Mouse (Mus musculus): ENCODE results near the gene Vmn1r60.
"Not testable (repeated sequence)": the region's sequence is repeated elsewhere in the genome, so short reads cannot be mapped to it uniquely, and the experiment has no call there.

Gene Vmn1r60

DNA sequence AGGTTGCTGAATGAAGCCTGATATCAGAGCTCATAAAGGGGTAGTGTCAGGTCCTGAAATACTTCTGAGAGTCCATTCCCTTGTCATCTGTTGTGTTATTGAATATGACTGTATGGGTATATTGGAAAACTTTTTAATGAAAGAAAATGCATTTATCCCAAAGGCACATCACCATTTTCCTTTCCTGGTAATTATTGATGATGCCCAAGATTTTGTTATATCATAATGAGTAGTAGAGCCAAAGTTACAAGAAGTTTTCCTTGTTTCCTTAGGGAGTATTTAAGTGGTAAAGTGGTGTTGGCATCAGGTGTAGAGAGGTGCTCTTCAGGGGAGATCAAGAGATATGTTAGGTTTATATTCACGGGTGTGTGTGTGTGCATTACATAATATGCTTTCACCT, at the start of gene Vmn1r60:
Gene Vmn1r60 (minus strand): TSS at position 101 of the 400 bp plus-strand sequence.
- DNase-seq: not testable (repeated sequence)

DNA sequence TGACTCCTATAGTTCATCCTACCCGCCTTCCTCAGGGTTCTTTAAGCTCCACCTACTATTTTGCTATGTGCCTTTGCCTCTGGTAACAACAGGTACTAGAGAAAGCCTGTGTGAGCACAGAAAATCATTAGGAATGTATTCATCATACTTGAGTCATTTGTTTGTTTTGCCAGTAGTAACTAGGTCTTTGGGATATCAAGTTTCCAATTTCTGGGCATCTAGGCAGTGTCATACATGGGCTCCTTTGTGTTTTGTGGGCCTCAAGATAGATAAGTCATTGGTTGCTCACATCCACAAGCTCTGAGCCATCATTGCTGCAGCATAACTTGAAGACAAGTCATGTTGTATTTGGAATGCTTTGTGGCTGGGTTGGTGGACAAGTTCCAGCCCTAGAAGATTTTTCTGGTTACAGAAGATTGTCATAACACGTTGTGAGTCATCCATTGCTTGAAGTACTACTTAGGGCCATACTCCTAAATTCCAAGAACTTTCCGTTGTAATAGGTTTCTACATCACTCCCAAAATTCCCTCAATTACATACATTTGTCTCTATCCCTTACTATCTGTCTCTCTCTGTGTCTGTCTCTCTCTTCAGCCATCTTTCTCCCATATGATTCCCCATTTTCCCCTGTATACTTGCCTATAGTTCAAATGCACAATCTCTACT, 6.2 kb downstream of the Vmn1r60 start:
- not testable (repeated sequence) for DNase-seq

- DNase-seq: not testable (repeated sequence)
Observed at GRCm38 (mm10) chr7:5493856-5494255, 53.3 kb downstream of the Vmn1r60 start, which contains the start of gene Vmn2r28. TSS of gene Vmn2r28 (minus strand) at chr7:5493956.
